Mouse (Mus musculus): ENCODE measurements at regions not wholly inside any gene's neighbourhood (a gene's known extent, or its start where the extent isn't known, plus 50 kb on each side); places are given as distances from the start of the nearest gene placed in this dataset.

- TF ChIP-seq CTCF (IDR thresholded peaks at IDR 0.05; ENCODE audit: low read depth, low read length) (no peak), POLR2A (IDR thresholded peaks at IDR 0.05; ENCODE audit: borderline replicate concordance, low read depth, low read length) (no peak)
Observed at GRCm38 (mm10) chr3:21671885-21672284, 404.6 kb upstream of the Tbl1xr1 start.
